Mouse (Mus musculus): ENCODE results near the gene Ostm1.

DNA sequence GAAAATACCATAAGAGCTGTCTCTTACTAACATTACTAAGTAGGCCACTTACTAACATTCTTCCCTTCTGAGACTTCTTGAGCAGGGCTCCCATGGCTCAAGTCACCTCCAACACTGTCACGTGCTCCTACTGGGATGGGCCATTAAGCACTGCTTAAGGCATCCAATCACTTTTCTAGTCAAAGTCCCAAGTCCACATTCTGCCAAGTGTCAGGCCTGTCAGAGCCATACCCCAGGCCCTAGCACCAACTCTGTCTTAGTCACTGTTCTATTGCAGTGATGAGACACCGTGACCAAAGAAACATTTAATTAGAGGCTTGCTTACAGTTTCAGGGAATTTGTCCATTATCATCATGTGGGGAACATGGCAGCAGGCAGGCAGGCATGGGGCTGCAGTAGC lies 78.3 kb downstream of the Ostm1 start:
- TF ChIP-seq GATA1 (IDR thresholded peaks at IDR 0.05; ENCODE audit: borderline replicate concordance, low read length) (no peak), FLI1 (IDR thresholded peaks at IDR 0.05; ENCODE audit: low read length) (no peak)
